Comparison of ENCODE assay signal across 17 mouse cellular contexts in the genomic region with DNA sequence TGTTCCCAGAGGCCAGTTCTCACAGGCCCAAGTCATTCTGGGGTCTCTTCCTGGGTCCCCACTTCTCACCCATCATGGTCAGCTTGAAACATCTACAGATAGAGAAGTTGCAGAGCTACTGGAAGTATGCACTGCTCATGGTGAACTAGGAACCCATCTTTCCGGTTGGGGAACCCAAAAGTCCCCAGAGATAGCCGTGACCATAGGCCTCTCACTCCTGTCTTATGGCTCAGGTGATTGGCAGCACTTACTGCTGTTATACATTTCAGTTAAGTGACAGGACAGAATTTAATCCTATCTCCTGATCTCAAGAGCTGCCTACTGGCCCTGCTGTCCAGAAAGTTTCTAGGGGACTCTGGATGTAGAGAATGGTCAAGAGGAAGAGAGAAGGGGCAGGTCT. TPM values are rescaled to one million over a fixed set of nuclear protein-coding genes. Genes with fewer than 3 reads are reported as not detected.
DNase-seq lines count a peak whose midpoint lies in the region; ATAC-seq and TF ChIP-seq lines count a peak whose summit lies in the region.
"Had no signal": no experiment of that assay in that cellular context is flagged by ENCODE, and none has a peak within 500 bp of the region (broad histone marks: within the 10 kb centered on the region; RNA-seq: fewer than 3 reads in every experiment).

No protein-coding gene starts in this region.

- peaks cover 2% of the 10 kb centered on the region; the same call in 1 of the 2 replicates for H3K36me3 ChIP-seq in heart, adult 2 months (ENCODE audit: control insufficient read depth, insufficient read depth, low read length)
- peaks cover 9% of the 10 kb centered on the region; the same call in 1 of the 2 replicates for H3K36me3 ChIP-seq in kidney, embryonic 15.5 days
- H3K36me3 ChIP-seq in spleen, adult 2 months (ENCODE audit: control insufficient read depth, insufficient read depth, low read length), result no peaks in the 10 kb centered on the region
- H3K36me3 ChIP-seq in splenic B cell, adult 2 months (ENCODE audit: control insufficient read depth, insufficient read depth, low read length, poor library complexity, severe bottlenecking), result no peaks in the 10 kb centered on the region
- H3K36me3 ChIP-seq: forebrain, embryonic 12.5 days; hindbrain, embryonic 15.5 days had no signal

- peaks cover 2% of the 10 kb centered on the region for H3K79me2 ChIP-seq in heart, adult 2 months (replicated peaks; ENCODE audit: control insufficient read depth, insufficient read depth, low read length)

- no peak for TF ChIP-seq POLR2A in heart, adult 2 months (IDR thresholded peaks at IDR 0.05; ENCODE audit: insufficient read depth, low read depth, low read length)
- TF ChIP-seq POLR2A in spleen, adult 2 months (IDR thresholded peaks at IDR 0.05; ENCODE audit: low read depth, low read length), result no peak

- H3K4me2 ChIP-seq in kidney, embryonic 15.5 days, result no peak overlapping the region
- H3K4me2 ChIP-seq: embryonic facial prominence, embryonic 13.5 days; forebrain, embryonic 12.5 days; hindbrain, embryonic 15.5 days had no signal

- no peak for DNase-seq in heart, adult 2 months
- DNase-seq in heart, postnatal 10 days, result no peak
- DNase-seq in kidney, postnatal 25 days, result no peak
- no peak for DNase-seq in spleen, adult 2 months (ENCODE audit: low read depth in 1 of 2, low spot score in 2 of 2)
- no peak for DNase-seq in spleen, adult 18-20 months
- peak; percentile 58 for DNase-seq in splenic B cell, adult 2 months (ENCODE audit: low read depth, low spot score)
- no peak for DNase-seq in urinary bladder, adult 18-20 months (ENCODE audit: low spot score in 2 of 2)
- DNase-seq: cerebellum, adult 11 months; cerebellum, postnatal 36 days; kidney, adult 11 months; thymus, adult 2 months had no signal

- ATAC-seq in kidney, embryonic 15.5 days (replicated peaks; ENCODE audit: low FRiP score), result no peak

- peaks cover 65% of the 10 kb centered on the region for H3K4me1 ChIP-seq in heart, adult 2 months (ENCODE audit: control insufficient read depth, insufficient read depth, low read length)
- H3K4me1 ChIP-seq in kidney, embryonic 15.5 days, result peaks cover 99% of the 10 kb centered on the region
- H3K4me1 ChIP-seq in spleen, adult 2 months (ENCODE audit: control insufficient read depth, insufficient read depth, insufficient read length), result peaks cover 64% of the 10 kb centered on the region

- intact Hi-C loops in heart, adult 2 months (cut with DNase I), result no loop called here
- intact Hi-C loops in heart, postnatal 10 days (cut with DNase I), result no loop called here

- no peak overlapping the region for H3K9ac ChIP-seq in heart, adult 2 months (ENCODE audit: low read depth, low read length)
- H3K9ac ChIP-seq in kidney, embryonic 15.5 days, result no peak overlapping the region
- H3K9ac ChIP-seq: embryonic facial prominence, embryonic 13.5 days; forebrain, embryonic 12.5 days; hindbrain, embryonic 15.5 days had no signal

- no peak for TF ChIP-seq CTCF in heart, adult 2 months (IDR thresholded peaks at IDR 0.05)
- no peak for TF ChIP-seq CTCF in spleen, adult 2 months (IDR thresholded peaks at IDR 0.05; ENCODE audit: extremely low read depth, insufficient read depth, insufficient read length, insufficient replicate concordance)

- no peak for TF ChIP-seq EP300 in heart, adult 2 months (IDR thresholded peaks at IDR 0.05; ENCODE audit: insufficient read depth, low read depth, low read length)

- H3K27ac ChIP-seq in heart, adult 2 months, result peak overlapping the region; percentile 55
- 0 out of 2 replicates have a peak overlapping the region, but pooled peaks have one; percentile 25 for H3K27ac ChIP-seq in kidney, embryonic 15.5 days
- H3K27ac ChIP-seq in spleen, adult 2 months (ENCODE audit: insufficient read depth, low read length), result peak overlapping the region; percentile 65
- H3K27ac ChIP-seq: embryonic facial prominence, embryonic 13.5 days; hindbrain, embryonic 15.5 days; layer of hippocampus, adult 2 months had no signal

- H3K9me3 ChIP-seq in kidney, embryonic 15.5 days (replicated peaks), result no peaks in the 10 kb centered on the region
- H3K9me3 ChIP-seq: embryonic facial prominence, embryonic 13.5 days; forebrain, embryonic 12.5 days; hindbrain, embryonic 15.5 days had no signal

- no peak overlapping the region for H3K4me3 ChIP-seq in heart, adult 2 months
- H3K4me3 ChIP-seq in kidney, embryonic 15.5 days (replicated peaks), result no peak overlapping the region
- H3K4me3 ChIP-seq in spleen, adult 2 months (ENCODE audit: extremely low read depth, insufficient read depth, insufficient read length), result no peak overlapping the region
- H3K4me3 ChIP-seq: embryonic facial prominence, embryonic 13.5 days; forebrain, embryonic 12.5 days; hindbrain, embryonic 15.5 days; layer of hippocampus, adult 2 months; myocyte had no signal

- no peaks in the 10 kb centered on the region for H3K27me3 ChIP-seq in heart, adult 2 months (ENCODE audit: control insufficient read depth, insufficient read depth, low read length)
- H3K27me3 ChIP-seq in kidney, embryonic 15.5 days, result no peaks in the 10 kb centered on the region
- H3K27me3 ChIP-seq in spleen, adult 2 months (ENCODE audit: control insufficient read depth, insufficient read depth, low read length), result no peaks in the 10 kb centered on the region
- H3K27me3 ChIP-seq in splenic B cell, adult 2 months (ENCODE audit: control insufficient read depth, insufficient read depth, low read length, poor library complexity, severe bottlenecking), result no peaks in the 10 kb centered on the region
- H3K27me3 ChIP-seq: embryonic facial prominence, embryonic 13.5 days; forebrain, embryonic 12.5 days; hindbrain, embryonic 15.5 days had no signal

- WGBS in heart, adult 2 months, result 79% methylated on average over 2 of the region's 2 CpGs
- 91% methylated on average over 2 of the region's 2 CpGs for WGBS in kidney, embryonic 15.5 days
- 33% methylated on average over 2 of the region's 2 CpGs for whole genome bisulfite sequencing in spleen, adult 2 months

RNA-seq across cellular contexts. Expression of a gene that starts 24.3 kb away (rescaled TPM):
- total RNA-seq in heart, adult 2 months (2021), result 10 to 100 TPM; 40.7 to 42.0 TPM
- polyA plus RNA-seq in heart, adult 2 months (2012; rRNA removed), result 21.8 and 27.1 TPM in 2 replicates
- 10 to 100 TPM; 70.9 to 72.0 TPM for total RNA-seq in heart, postnatal 10 days (2021)
- polyA plus RNA-seq in kidney, embryonic 15.5 days (2015; fragmentation: Nextera tagmentation; extraction: Ambion mirVana), result 41.8 and 47.3 TPM in 2 replicates
- polyA plus RNA-seq in spleen, adult 2 months (2012; rRNA removed), result 48.1 and 48.5 TPM in 2 replicates
